Mouse (Mus musculus) ES-Bruce4 (cell line): ENCODE results near the gene Eif2b1.

Experiments
- CTCF ChIP-seq: IDR thresholded peaks from one replicate; pipeline ENCODE4 v1.8.1; 2011; ENCODE audit warnings: low read depth, low read length
- EP300 ChIP-seq: IDR thresholded peaks from 2 replicates; pipeline ENCODE4 v1.6.1; 2011; ENCODE audit warnings: low read depth, low read length; ENCODE audit not compliant: insufficient read depth

DNA sequence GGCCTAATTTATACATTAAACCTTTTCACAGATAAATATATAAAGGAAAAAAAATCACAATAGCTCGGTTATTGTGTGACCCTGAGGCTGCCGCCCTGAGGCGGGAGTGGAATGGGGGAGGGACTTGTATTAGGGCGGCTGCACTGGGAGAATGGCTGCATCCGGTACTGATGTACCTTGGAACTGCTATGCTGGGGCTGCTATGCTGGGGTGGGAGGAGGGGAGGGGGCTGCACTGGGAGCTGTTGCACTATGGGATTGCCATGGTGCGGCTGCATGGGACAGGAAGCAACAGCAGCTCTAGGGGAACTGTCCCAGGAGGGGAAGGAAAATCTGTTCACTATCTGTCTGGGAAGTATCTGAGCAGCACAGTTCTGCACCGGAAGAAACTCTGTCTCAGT, 46.5 kb downstream of the Eif2b1 start:
- TF ChIP-seq EP300 (no peak), CTCF (no peak)
